Mouse (Mus musculus): ENCODE measurements at regions not wholly inside any gene's neighbourhood (a gene's known extent, or its start where the extent isn't known, plus 50 kb on each side); places are given as distances from the start of the nearest gene placed in this dataset.
A peak's percentile ranks its signal among the peaks of the same experiment; 100 is the strongest.

DNA sequence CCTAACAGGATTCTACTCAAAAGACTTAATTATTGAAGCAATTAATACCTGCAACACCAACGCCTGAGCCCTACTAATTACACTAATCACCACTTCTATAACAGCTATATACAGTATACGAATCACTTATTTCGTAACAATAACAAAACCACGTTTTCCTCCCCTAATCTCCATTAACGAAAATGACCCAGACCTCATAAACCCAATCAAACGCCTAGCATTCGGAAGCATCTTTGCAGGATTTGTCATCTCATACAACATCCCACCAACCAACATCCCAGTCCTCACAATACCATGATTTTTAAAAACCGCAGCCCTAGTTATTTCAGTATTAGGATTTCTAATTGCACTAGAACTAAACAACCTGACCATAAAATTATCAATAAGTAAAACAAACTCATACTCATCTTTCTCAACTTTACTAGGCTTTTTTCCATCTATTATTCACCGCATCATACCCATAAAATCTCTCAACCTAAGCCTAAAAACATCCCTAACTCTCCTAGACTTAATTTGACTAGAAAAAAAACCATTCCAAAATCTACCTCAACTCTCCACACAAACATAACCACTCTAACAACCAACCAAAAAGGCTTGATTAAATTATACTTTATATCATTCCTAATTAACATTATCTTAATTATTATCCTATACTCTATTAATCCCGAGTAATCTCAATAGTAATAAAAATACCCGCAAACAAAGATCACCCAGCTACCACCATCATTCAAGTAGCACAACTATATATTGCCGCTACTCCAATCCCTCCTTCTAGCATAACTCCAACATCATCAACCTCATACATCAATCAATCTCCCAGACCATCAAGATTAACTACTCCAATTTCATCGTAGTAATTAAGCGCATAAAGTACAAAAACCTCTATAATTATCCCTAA lies 830.9 kb upstream of the Tyrp1 start:
- DNase-seq (ENCODE audit: low read depth, low spot score), result no peak

DNA sequence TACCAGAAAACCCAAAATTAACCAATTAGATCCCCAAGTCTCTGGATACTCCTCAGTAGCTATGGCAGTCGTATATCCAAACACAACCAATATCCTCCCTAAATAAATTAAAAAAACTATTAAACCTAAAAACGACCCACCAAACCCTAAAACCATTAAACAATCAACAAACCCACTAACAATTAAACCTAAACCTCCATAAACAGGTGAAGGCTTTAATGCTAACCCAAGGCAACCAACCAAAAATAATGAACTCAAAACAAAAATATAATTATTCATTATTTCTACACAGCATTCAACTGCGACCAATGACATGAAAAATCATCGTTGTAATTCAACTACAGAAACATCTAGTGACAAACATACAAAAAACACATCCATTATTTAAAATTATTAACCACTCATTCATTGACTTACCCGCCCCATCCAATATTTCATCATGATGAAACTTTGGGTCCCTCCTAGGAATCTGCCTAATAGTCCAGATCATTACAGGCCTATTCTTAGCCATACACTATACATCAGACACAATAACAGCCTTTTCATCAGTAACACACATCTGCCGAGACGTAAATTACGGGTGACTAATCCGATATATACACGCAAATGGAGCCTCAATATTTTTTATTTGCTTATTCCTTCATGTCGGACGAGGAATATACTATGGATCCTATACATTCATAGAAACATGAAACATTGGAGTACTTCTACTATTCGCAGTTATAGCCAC lies 830.1 kb upstream of the Tyrp1 start:
- DNase-seq (ENCODE audit: low read depth, low spot score), result no peak

DNA sequence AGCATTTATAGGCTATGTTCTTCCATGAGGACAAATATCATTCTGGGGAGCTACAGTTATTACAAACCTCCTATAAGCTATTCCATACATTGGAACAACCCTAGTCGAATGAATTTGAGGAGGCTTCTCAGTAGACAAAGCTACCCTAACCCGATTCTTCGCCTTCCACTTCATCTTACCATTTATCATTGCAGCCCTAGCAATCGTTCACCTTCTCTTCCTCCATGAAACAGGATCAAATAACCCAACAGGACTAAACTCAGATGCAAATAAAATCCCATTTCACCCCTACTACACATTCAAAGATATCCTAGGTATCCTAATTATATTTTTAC lies 829.6 kb upstream of the Tyrp1 start:
- DNase-seq (ENCODE audit: low read depth, low spot score), result no peak

DNA sequence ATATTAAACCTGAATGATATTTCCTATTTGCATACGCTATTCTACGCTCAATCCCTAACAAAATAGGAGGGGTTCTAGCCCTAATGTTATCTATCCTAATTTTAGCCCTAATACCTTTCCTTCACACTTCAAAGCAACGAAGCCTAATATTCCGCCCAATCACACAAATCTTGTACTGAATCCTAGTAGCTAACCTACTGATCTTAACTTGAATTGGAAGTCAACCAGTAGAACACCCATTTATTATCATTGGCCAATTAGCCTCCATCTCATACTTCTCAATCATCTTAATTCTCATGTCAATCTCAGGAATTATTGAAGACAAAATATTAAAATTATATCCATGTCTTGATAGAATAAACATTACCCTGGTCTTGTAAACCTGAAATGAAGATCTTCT lies 829.1 kb upstream of the Tyrp1 start:
- peak; percentile 54 for DNase-seq (ENCODE audit: low read depth, low spot score)

DNA sequence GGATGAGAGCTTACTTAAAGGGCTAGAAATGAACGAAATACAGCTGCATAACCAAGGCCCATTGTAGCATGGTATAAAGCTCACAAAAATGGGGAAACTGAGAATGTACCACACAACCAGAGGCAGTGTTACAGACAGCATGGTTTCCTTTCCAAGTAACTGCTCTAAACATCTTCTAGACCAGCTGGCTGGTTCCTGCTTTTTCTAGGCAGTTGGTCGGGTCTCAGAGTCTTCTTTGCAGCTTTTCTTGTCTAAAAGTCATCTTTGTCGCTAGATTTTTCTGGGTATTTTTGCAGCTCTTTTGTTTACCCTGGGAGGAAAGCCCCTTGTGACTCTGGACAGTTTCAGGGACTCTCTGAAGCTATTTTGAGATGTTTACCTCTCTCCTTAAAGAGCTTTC lies 806.0 kb upstream of the Tyrp1 start:
- DNase-seq (ENCODE audit: low read depth, low spot score), result no peak

DNA sequence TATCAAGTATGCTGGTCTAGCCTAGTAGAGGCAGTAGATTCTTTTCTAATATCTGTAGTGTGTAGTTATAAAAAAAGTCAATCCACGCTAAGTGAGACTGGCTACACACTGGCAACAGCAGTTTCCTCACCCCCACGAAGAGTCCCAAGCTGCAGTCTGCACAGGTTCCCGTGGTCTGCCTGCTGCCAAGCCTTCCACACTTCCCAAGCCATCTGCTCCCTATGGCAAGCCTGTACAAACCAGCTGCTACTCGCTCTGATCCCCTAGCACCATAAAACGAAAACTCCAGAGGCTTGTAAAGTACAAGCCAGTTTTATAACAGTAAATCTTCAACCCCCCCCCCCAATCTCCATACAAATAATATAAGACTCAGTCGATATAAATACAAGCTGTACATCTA lies 786.0 kb upstream of the Tyrp1 start:
- DNase-seq (ENCODE audit: low read depth, low spot score), result no peak
